Mouse (Mus musculus) liver, embryonic 11.5 days (tissue): ENCODE measurements around the gene Ankrd49. TPM values are rescaled to one million over a fixed set of nuclear protein-coding genes. Genes with fewer than 3 reads are reported as not detected.

Source experiments
- ATAC-seq: fragments of 200-750 bp; cut with Nextera tagmentation; replicated peaks from 2 replicates; pipeline ENCODE4 v1.8.0; 2017; ENCODE audit warnings: moderate number of reproducible peaks, mild to moderate bottlenecking, moderate TSS enrichment, moderate library complexity; ENCODE audit not compliant: low FRiP score
- DNase-seq: peaks from one replicate; pipeline ENCODE4 v3.0.0-alpha.2; 2017; ENCODE audit warnings: low spot score
- H3K27ac ChIP-seq: fragments of 300-500 bp; sonication (generic); 2 replicates; pipeline ENCODE4 v1.5.1; 2014; ENCODE audit warnings: mild to moderate bottlenecking, low read depth, low read length, control low read depth
- H3K27me3 ChIP-seq: fragments of 300-500 bp; sonication (generic); replicated peaks from 2 replicates; pipeline ENCODE4 v1.6.1; 2014; ENCODE audit warnings: low read length, mixed read lengths; ENCODE audit not compliant: control insufficient read depth, insufficient read depth
- H3K36me3 ChIP-seq: fragments of 300-500 bp; sonication (generic); 2 replicates; pipeline ENCODE4 v1.6.1; 2014; ENCODE audit warnings: mild to moderate bottlenecking, low read length, moderate library complexity, mixed read lengths; ENCODE audit not compliant: control insufficient read depth, insufficient read depth
- H3K4me1 ChIP-seq: fragments of 300-500 bp; sonication (generic); replicated peaks from 2 replicates; pipeline ENCODE4 v1.6.1; 2014; ENCODE audit warnings: low read length, mixed read lengths; ENCODE audit not compliant: control insufficient read depth, insufficient read depth
- H3K4me2 ChIP-seq: fragments of 300-500 bp; sonication (generic); 2 replicates; pipeline ENCODE4 v1.6.1; 2014; ENCODE audit warnings: mild to moderate bottlenecking, control low read depth, moderate library complexity
- H3K4me3 ChIP-seq: fragments of 300-500 bp; sonication (generic); 2 replicates; pipeline ENCODE4 v1.5.1; 2014; ENCODE audit warnings: low read depth, low read length, control low read depth
- H3K9ac ChIP-seq: fragments of 300-500 bp; sonication (generic); 2 replicates; pipeline ENCODE4 v1.6.1; 2014; ENCODE audit warnings: low read depth, low read length, control low read depth
- H3K9me3 ChIP-seq: fragments of 300-500 bp; sonication (generic); 2 replicates; pipeline ENCODE4 v1.6.1; 2016; ENCODE audit warnings: low read length, inconsistent platforms, mixed read lengths; ENCODE audit not compliant: control insufficient read depth
- WGBS: fragments of 180-500 bp; shearing (Covaris S2); extraction: QIAGEN DNeasy Blood & Tissue Kit; methylation state at CpG from one replicate; pipeline ENCODE4 v1.1.7; 2014; 5-methylcytosine and 5-hydroxymethylcytosine counted together
- polyA plus RNA-seq: library from polyadenylated mRNA; unstranded; fragments of >200 nt; fragmentation: Nextera tagmentation; extraction: Ambion mirVana; gene quantifications from 2 replicates; pipeline ENCODE4 v1.2.1, GENCODE M21; 2014

The Ankrd49 gene
- polyA plus RNA-seq = 65.1 and 67.8 TPM in 2 replicates

- Histone ChIP-seq H3K4me2 (peak within 1 kb of the TSS; percentile 73), H3K36me3 (peaks cover 32% of the 10 kb centered on the region), H3K27me3 (no peaks in the 10 kb centered on the region), H3K27ac (peak within 1 kb of the TSS; percentile 84), H3K4me3 (peak within 1 kb of the TSS; percentile 74), H3K9me3 (no peaks in the 10 kb centered on the region), H3K9ac (peak within 1 kb of the TSS; percentile 92), H3K4me1 (0 out of 2 replicates have a peak, but pooled peaks cover 5% of the 10 kb centered on the region)
- DNase-seq = peak; percentile 87
- WGBS = under 1% methylated on average over 62 of the region's 62 CpGs
- peak; percentile 97 for ATAC-seq
Observed at GRCm38 (mm10) chr9:14784039-14785002, at the start of gene Ankrd49, which contains the start of gene Mre11a. TSS of gene Ankrd49 (minus strand) at chr9:14784856. TSS of gene Mre11a (plus strand) at chr9:14784654.

- no peak overlapping the region for H3K9ac ChIP-seq
- H3K4me3 ChIP-seq = no peak overlapping the region
- H3K4me2 ChIP-seq = no peak overlapping the region
- peaks cover 35% of the 10 kb centered on the region for H3K36me3 ChIP-seq
- ATAC-seq (no peak), DNase-seq (no peak)
- no peaks in the 10 kb centered on the region for H3K9me3 ChIP-seq
- WGBS = 83% methylated on average over 5 of the region's 5 CpGs
- no peak overlapping the region for H3K27ac ChIP-seq
- no peaks in the 10 kb centered on the region for H3K4me1 ChIP-seq
- no peaks in the 10 kb centered on the region for H3K27me3 ChIP-seq
Observed at GRCm38 (mm10) chr9:14832046-14832445, 47.4 kb upstream of the Ankrd49 start.

- Histone ChIP-seq H3K27ac (no peak overlapping the region), H3K4me3 (no peak overlapping the region)
Observed at GRCm38 (mm10) chr9:14827875-14828274, 43.2 kb upstream of the Ankrd49 start.

GRCm38 (mm10) chr9:14824840-14825239 is 40.2 kb upstream of the Ankrd49 start:
- 93% methylated on average over 5 of the region's 5 CpGs for WGBS
- ATAC-seq (no peak), DNase-seq (no peak)
- Histone ChIP-seq H3K36me3 (peaks cover 32% of the 10 kb centered on the region), H3K4me3 (no peak overlapping the region), H3K27me3 (no peaks in the 10 kb centered on the region), H3K9me3 (no peaks in the 10 kb centered on the region), H3K9ac (no peak overlapping the region), H3K4me1 (no peaks in the 10 kb centered on the region), H3K27ac (no peak overlapping the region), H3K4me2 (no peak overlapping the region)

More at GRCm38 (mm10) chr9:14827875-14828274, 43.2 kb upstream of the Ankrd49 start:
- no peak for ATAC-seq
- 77% methylated on average over 2 of the region's 2 CpGs for WGBS
- no peak for DNase-seq
- Histone ChIP-seq H3K9ac (no peak overlapping the region), H3K4me2 (no peak overlapping the region), H3K9me3 (no peaks in the 10 kb centered on the region), H3K36me3 (peaks cover 37% of the 10 kb centered on the region), H3K4me1 (no peaks in the 10 kb centered on the region), H3K27me3 (no peaks in the 10 kb centered on the region)

GRCm38 (mm10) chr9:14821396-14821795 is 36.7 kb upstream of the Ankrd49 start:
- H3K4me2 ChIP-seq = no peak overlapping the region
- no peak overlapping the region for H3K9ac ChIP-seq
- no peak overlapping the region for H3K27ac ChIP-seq
- H3K27me3 ChIP-seq = no peaks in the 10 kb centered on the region
- no peak for ATAC-seq
- H3K9me3 ChIP-seq = no peaks in the 10 kb centered on the region
- no peak overlapping the region for H3K4me3 ChIP-seq
- H3K36me3 ChIP-seq = peaks cover 49% of the 10 kb centered on the region
- no peaks in the 10 kb centered on the region for H3K4me1 ChIP-seq
- no peak for DNase-seq

GRCm38 (mm10) chr9:14810111-14810510 is 25.5 kb upstream of the Ankrd49 start:
- Histone ChIP-seq H3K4me3 (no peak overlapping the region), H3K36me3 (peaks cover 44% of the 10 kb centered on the region), H3K9ac (no peak overlapping the region), H3K27ac (no peak overlapping the region), H3K4me2 (no peak overlapping the region), H3K4me1 (no peaks in the 10 kb centered on the region), H3K9me3 (no peaks in the 10 kb centered on the region), H3K27me3 (no peaks in the 10 kb centered on the region)
- 89% methylated on average over 5 of the region's 5 CpGs for WGBS
- no peak for ATAC-seq
- DNase-seq = no peak

GRCm38 (mm10) chr9:14806786-14807185 is 22.1 kb upstream of the Ankrd49 start:
- peaks cover 50% of the 10 kb centered on the region for H3K36me3 ChIP-seq
- no peaks in the 10 kb centered on the region for H3K4me1 ChIP-seq

GRCm38 (mm10) chr9:14805714-14806113 is 21.1 kb upstream of the Ankrd49 start:
- H3K4me1 ChIP-seq = no peaks in the 10 kb centered on the region
- H3K9me3 ChIP-seq = no peaks in the 10 kb centered on the region
- H3K4me2 ChIP-seq = no peak overlapping the region
- peaks cover 43% of the 10 kb centered on the region for H3K36me3 ChIP-seq
- no peak overlapping the region for H3K27ac ChIP-seq
- H3K9ac ChIP-seq = no peak overlapping the region
- no peak overlapping the region for H3K4me3 ChIP-seq
- DNase-seq (no peak), ATAC-seq (no peak)
- no peaks in the 10 kb centered on the region for H3K27me3 ChIP-seq
- WGBS = 72% methylated on average over 2 of the region's 2 CpGs

More at GRCm38 (mm10) chr9:14806786-14807185, 22.1 kb upstream of the Ankrd49 start:
- Histone ChIP-seq H3K27ac (no peak overlapping the region), H3K9me3 (no peaks in the 10 kb centered on the region), H3K4me3 (no peak overlapping the region), H3K9ac (no peak overlapping the region), H3K27me3 (no peaks in the 10 kb centered on the region), H3K4me2 (no peak overlapping the region)
- ATAC-seq (no peak), DNase-seq (no peak)
- WGBS = 93% methylated on average over 1 of the region's 1 CpGs
